Mouse (Mus musculus) thymus, adult 2 months (tissue): ENCODE measurements at regions not wholly inside any gene's neighbourhood (a gene's known extent, or its start where the extent isn't known, plus 50 kb on each side); places are given as distances from the start of the nearest gene placed in this dataset.

Experiments used
- DNase-seq: peaks from one replicate; pipeline ENCODE4 v3.0.0; 2021
- H3K27ac ChIP-seq: fragments of 200-500 bp; 2 replicates; pipeline ENCODE4 v1.5.1; 2012; ENCODE audit warnings: low read length, control low read depth; ENCODE audit not compliant: control insufficient read depth, insufficient read depth
- H3K27me3 ChIP-seq: fragments of 200-500 bp; 2 replicates; pipeline ENCODE4 v1.6.1; 2012; ENCODE audit warnings: mild to moderate bottlenecking, low read length, moderate library complexity, mixed read lengths; ENCODE audit not compliant: control insufficient read depth, insufficient read depth
- H3K36me3 ChIP-seq: fragments of 200-500 bp; 2 replicates; pipeline ENCODE4 v1.6.1; 2012; ENCODE audit warnings: mild to moderate bottlenecking, low read length, moderate library complexity; ENCODE audit not compliant: control insufficient read depth, insufficient read depth
- H3K4me1 ChIP-seq: fragments of 200-500 bp; replicated peaks from 2 replicates; pipeline ENCODE4 v1.6.1; 2012; ENCODE audit warnings: low read length; ENCODE audit not compliant: control insufficient read depth, insufficient read depth
- H3K4me3 ChIP-seq: fragments of 200-500 bp; 2 replicates; pipeline ENCODE4 v1.5.1; 2012; ENCODE audit warnings: mild to moderate bottlenecking, low read length, control low read depth, moderate library complexity; ENCODE audit not compliant: control insufficient read depth, insufficient read depth
- CTCF ChIP-seq: fragments of 200-500 bp; IDR thresholded peaks from 2 replicates; pipeline ENCODE4 v1.5.1; 2012; ENCODE audit warnings: mild to moderate bottlenecking, control low read depth, low read length, moderate library complexity, borderline replicate concordance; ENCODE audit not compliant: control insufficient read depth, poor library complexity, insufficient read depth; ENCODE audit errors: extremely low read depth
- POLR2A ChIP-seq: fragments of 200-500 bp; IDR thresholded peaks from 2 replicates; pipeline ENCODE4 v1.6.1; 2012; ENCODE audit warnings: mild to moderate bottlenecking, low read length, control low read depth, moderate library complexity; ENCODE audit not compliant: control insufficient read depth, poor library complexity, insufficient read depth; ENCODE audit errors: extremely low read depth
- WGBS: fragments of 180-500 bp; shearing (Covaris S2); methylation state at CpG from one replicate; pipeline ENCODE4 v1.1.7; 2018; 5-methylcytosine and 5-hydroxymethylcytosine counted together

- WGBS = 23% methylated on average over 15 of the region's 15 CpGs
These were observed 168.7 kb downstream of the 3100002H09Rik start for GRCm38 (mm10) chr4:124441737-124442487.

GRCm38 (mm10) chr4:124435040-124435434 is 175.6 kb downstream of the 3100002H09Rik start:
- Histone ChIP-seq H3K27ac (no peak overlapping the region), H3K27me3 (no peaks in the 10 kb centered on the region), H3K4me3 (no peak overlapping the region), H3K36me3 (no peaks in the 10 kb centered on the region), H3K4me1 (no peaks in the 10 kb centered on the region)
- DNase-seq = no peak
- WGBS = 58% methylated on average over 12 of the region's 12 CpGs
- TF ChIP-seq CTCF (no peak), POLR2A (no peak)

More at GRCm38 (mm10) chr4:124441737-124442487, 168.7 kb downstream of the 3100002H09Rik start:
- DNase-seq = no peak
- TF ChIP-seq CTCF (no peak), POLR2A (no peak)
- Histone ChIP-seq H3K27ac (no peak overlapping the region), H3K27me3 (0 out of 2 replicates have a peak, but pooled peaks cover 3% of the 10 kb centered on the region), H3K4me1 (no peaks in the 10 kb centered on the region), H3K4me3 (no peak overlapping the region), H3K36me3 (no peaks in the 10 kb centered on the region)

GRCm38 (mm10) chr4:124434059-124435039 is 176.3 kb downstream of the 3100002H09Rik start:
- no peak for DNase-seq
- no peaks in the 10 kb centered on the region for H3K27me3 ChIP-seq
- no peaks in the 10 kb centered on the region; the same call in 1 of the 2 replicates for H3K4me1 ChIP-seq
- H3K4me3 ChIP-seq = no peak overlapping the region
- 14% methylated on average over 24 of the region's 25 CpGs for WGBS
- no peak for TF ChIP-seq POLR2A
- TF ChIP-seq CTCF = no peak
- no peak overlapping the region for H3K27ac ChIP-seq
- H3K36me3 ChIP-seq = no peaks in the 10 kb centered on the region

- Histone ChIP-seq H3K27me3 (no peaks in the 10 kb centered on the region), H3K36me3 (no peaks in the 10 kb centered on the region), H3K4me3 (no peak overlapping the region), H3K4me1 (no peaks in the 10 kb centered on the region; the same call in 1 of the 2 replicates), H3K27ac (no peak overlapping the region)
- no peak for DNase-seq
- TF ChIP-seq CTCF (no peak), POLR2A (no peak)
- WGBS = 78% methylated on average over 9 of the region's 9 CpGs
These were observed 177.1 kb downstream of the 3100002H09Rik start for GRCm38 (mm10) chr4:124433506-124433905.

GRCm38 (mm10) chr4:124431193-124431592 is 179.4 kb downstream of the 3100002H09Rik start:
- Histone ChIP-seq H3K4me3 (no peak overlapping the region), H3K27ac (no peak overlapping the region), H3K36me3 (no peaks in the 10 kb centered on the region), H3K4me1 (no peaks in the 10 kb centered on the region; the same call in 1 of the 2 replicates), H3K27me3 (no peaks in the 10 kb centered on the region)
- 56% methylated on average over 16 of the region's 16 CpGs for WGBS
- no peak for DNase-seq
- TF ChIP-seq POLR2A = no peak
- TF ChIP-seq CTCF = no peak

GRCm38 (mm10) chr4:124428844-124429243 is 181.8 kb downstream of the 3100002H09Rik start:
- H3K36me3 ChIP-seq = no peaks in the 10 kb centered on the region
- no peaks in the 10 kb centered on the region for H3K27me3 ChIP-seq
- DNase-seq = no peak
- WGBS = 93% methylated on average over 4 of the region's 4 CpGs
- H3K4me1 ChIP-seq = no peaks in the 10 kb centered on the region; the same call in 1 of the 2 replicates
- no peak overlapping the region for H3K27ac ChIP-seq
- no peak for TF ChIP-seq CTCF
- no peak for TF ChIP-seq POLR2A
- no peak overlapping the region for H3K4me3 ChIP-seq

GRCm38 (mm10) chr4:124422406-124422805 is 188.2 kb downstream of the 3100002H09Rik start:
- Histone ChIP-seq H3K4me1 (no peaks in the 10 kb centered on the region), H3K27me3 (no peaks in the 10 kb centered on the region), H3K27ac (no peak overlapping the region), H3K4me3 (no peak overlapping the region), H3K36me3 (no peaks in the 10 kb centered on the region)
- 87% methylated on average over 6 of the region's 6 CpGs for WGBS
- TF ChIP-seq POLR2A (no peak), CTCF (no peak)
- no peak for DNase-seq
